Mouse (Mus musculus): ENCODE measurements around the gene Cyp4f39. TPM values are rescaled to one million over a fixed set of nuclear protein-coding genes. Genes with fewer than 3 reads are reported as not detected.

Gene Cyp4f39
- total and polyA plus RNA-seq, 3 experiments: not detected

DNA sequence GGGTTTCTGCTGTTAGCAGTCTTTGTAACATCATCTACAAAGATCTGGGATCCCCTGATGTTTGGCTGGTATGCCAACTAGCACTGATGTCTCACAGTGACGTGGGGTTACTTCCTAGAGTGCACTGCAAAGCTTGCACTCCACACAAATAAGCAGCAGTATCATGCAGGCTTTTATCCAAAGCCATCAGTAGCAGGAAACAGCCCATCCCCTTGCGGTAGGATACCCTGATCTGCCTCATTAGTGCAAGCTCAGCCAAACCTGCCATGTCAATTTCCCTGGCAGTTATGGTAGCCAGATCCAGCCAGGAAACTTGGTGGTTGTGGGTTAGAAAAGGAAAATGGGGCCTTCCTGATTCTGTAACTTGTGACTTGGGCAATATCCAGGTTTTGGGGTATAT lies 26.2 kb downstream of the Cyp4f39 start:
- H3K27me3 ChIP-seq (ENCODE audit: control insufficient read depth in 1 of 2, insufficient read depth in 2 of 2, low read length in 2 of 2): no peaks in the 10 kb centered on the region

DNA sequence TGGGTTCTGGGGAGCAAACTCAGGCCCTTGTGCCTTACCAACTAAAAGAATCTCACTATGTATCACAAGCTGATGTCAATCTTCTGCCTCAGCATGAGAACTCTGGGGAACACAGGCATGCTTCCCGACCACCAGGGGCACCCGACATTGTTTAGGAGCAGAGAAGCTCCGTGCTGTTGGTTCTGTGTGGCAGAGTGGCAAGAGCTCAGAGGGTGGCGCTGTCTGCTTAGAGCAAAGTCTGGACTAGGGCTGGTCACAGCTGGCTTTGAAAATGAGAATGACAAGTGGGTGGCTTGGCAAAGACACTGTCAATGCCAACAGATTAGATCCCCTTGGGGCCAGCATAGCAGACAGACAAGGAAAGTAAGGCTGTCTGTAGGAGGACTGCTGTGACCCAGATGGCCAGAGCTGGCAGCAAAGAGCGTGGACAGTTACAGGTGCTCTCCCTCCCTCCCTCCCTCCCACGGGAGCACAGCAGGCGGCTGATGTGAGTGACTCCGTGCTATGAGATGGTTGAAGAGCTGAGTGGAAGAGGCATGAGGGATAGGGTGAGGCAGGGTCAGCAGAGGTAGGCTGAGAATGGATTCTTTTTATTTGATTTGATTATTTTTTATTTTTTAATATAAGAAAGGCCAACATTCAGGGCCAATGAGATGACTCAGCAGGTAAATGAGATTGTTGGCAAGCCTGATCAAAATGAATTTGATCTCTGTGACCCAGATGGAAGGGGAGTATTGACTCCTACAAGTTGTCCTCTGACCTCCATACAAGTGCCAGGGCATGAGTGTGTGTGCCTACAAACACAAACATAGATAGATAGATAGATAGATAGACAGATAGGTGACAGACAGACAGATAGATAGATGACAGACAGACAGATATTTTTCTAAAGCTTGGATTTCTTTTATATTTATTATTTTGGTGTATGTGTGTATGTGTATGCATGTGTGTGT lies 27.3 kb downstream of the Cyp4f39 start:
- H3K79me2 ChIP-seq (ENCODE audit: control insufficient read depth, insufficient read depth, low read length, poor library complexity): no peaks in the 10 kb centered on the region
- no peaks in the 10 kb centered on the region for H3K36me3 ChIP-seq (ENCODE audit: control insufficient read depth in 1 of 2, insufficient read depth in 2 of 2, low read length in 2 of 2)
- no peaks in the 10 kb centered on the region for H3K9me3 ChIP-seq (replicated peaks; ENCODE audit: insufficient read depth, low read length)
- H3K4me3 ChIP-seq (ENCODE audit: control insufficient read depth in 1 of 2, insufficient read depth in 1 of 2, low read depth in 2 of 2, low read length in 2 of 2): no peak overlapping the region
- no peak overlapping the region for H3K9ac ChIP-seq (ENCODE audit: control insufficient read depth, low read depth, low read length, poor library complexity, severe bottlenecking)
- no peaks in the 10 kb centered on the region for H3K4me1 ChIP-seq (ENCODE audit: control insufficient read depth in 1 of 2, insufficient read depth in 2 of 2, low read length in 2 of 2)
- H3K27ac ChIP-seq (ENCODE audit: control insufficient read depth, low read depth, low read length): no peak overlapping the region
- TF ChIP-seq EP300 (IDR thresholded peaks at IDR 0.05; ENCODE audit: low read depth in 1 of 2, low read length in 2 of 2) (no peak), CTCF (IDR thresholded peaks at IDR 0.05 in 2 of 3, conservative IDR thresholded peaks at IDR 0.05 in 1 of 3; ENCODE audit: control insufficient read depth in 1 of 3, insufficient read depth in 1 of 3, low read depth in 2 of 3, low read length in 3 of 3, poor library complexity in 1 of 3, severe bottlenecking in 1 of 3) (peak in 2 of 3 experiments; percentile 3 to 14; a peak in 1 of 6 replicates), MAFK (IDR thresholded peaks at IDR 0.05; ENCODE audit: borderline replicate concordance, low read depth, low read length) (no peak), CHD1 (IDR thresholded peaks at IDR 0.05; ENCODE audit: low read depth, low read length) (no peak), NELFE (IDR thresholded peaks at IDR 0.05; ENCODE audit: low read depth, low read length) (no peak), NRF1 (IDR thresholded peaks at IDR 0.05; ENCODE audit: insufficient read depth, low read depth, low read length, poor library complexity, severe bottlenecking) (no peak), ETS1 (IDR thresholded peaks at IDR 0.05; ENCODE audit: low read depth, low read length) (no peak), RAD21 (IDR thresholded peaks at IDR 0.05; ENCODE audit: low read depth, low read length) (no peak), CHD2 (IDR thresholded peaks at IDR 0.05; ENCODE audit: low read length) (no peak)
- no peaks in the 10 kb centered on the region for H3K27me3 ChIP-seq (ENCODE audit: control insufficient read depth in 1 of 2, insufficient read depth in 2 of 2, low read length in 2 of 2)
- DNase-seq (ENCODE audit: low read depth, low spot score): no peak

More for the DNA sequence above, 26.2 kb downstream of the Cyp4f39 start:
- no peaks in the 10 kb centered on the region for H3K9me3 ChIP-seq (replicated peaks; ENCODE audit: insufficient read depth, low read length)
- DNase-seq (ENCODE audit: low read depth, low spot score): no peak
- no peaks in the 10 kb centered on the region for H3K79me2 ChIP-seq (ENCODE audit: control insufficient read depth, insufficient read depth, low read length, poor library complexity)
- H3K27ac ChIP-seq (ENCODE audit: control insufficient read depth, low read depth, low read length): no peak overlapping the region
- H3K9ac ChIP-seq (ENCODE audit: control insufficient read depth, low read depth, low read length, poor library complexity, severe bottlenecking): no peak overlapping the region
- H3K4me3 ChIP-seq (ENCODE audit: control insufficient read depth in 1 of 2, insufficient read depth in 1 of 2, low read depth in 2 of 2, low read length in 2 of 2): no peak overlapping the region
- H3K4me1 ChIP-seq (ENCODE audit: control insufficient read depth in 1 of 2, insufficient read depth in 2 of 2, low read length in 2 of 2): no peaks in the 10 kb centered on the region
- no peak for TF ChIP-seq MAFK (IDR thresholded peaks at IDR 0.05; ENCODE audit: borderline replicate concordance, low read depth, low read length)
- no peak for TF ChIP-seq BHLHE40 (IDR thresholded peaks at IDR 0.05; ENCODE audit: borderline replicate concordance, low read depth, low read length)
- TF ChIP-seq RAD21 (IDR thresholded peaks at IDR 0.05; ENCODE audit: low read depth, low read length): no peak
- TF ChIP-seq SIN3A (IDR thresholded peaks at IDR 0.05; ENCODE audit: low read length): no peak
- TF ChIP-seq ZNF384 (IDR thresholded peaks at IDR 0.05; ENCODE audit: low read depth, low read length): no peak
- TF ChIP-seq CTCF (IDR thresholded peaks at IDR 0.05 in 2 of 3, conservative IDR thresholded peaks at IDR 0.05 in 1 of 3; ENCODE audit: control insufficient read depth in 1 of 3, insufficient read depth in 1 of 3, low read depth in 2 of 3, low read length in 3 of 3, poor library complexity in 1 of 3, severe bottlenecking in 1 of 3): no peak
- no peak for TF ChIP-seq ETS1 (IDR thresholded peaks at IDR 0.05; ENCODE audit: low read depth, low read length)
- TF ChIP-seq EP300 (IDR thresholded peaks at IDR 0.05; ENCODE audit: low read depth in 1 of 2, low read length in 2 of 2): no peak
- no peak for TF ChIP-seq GABPA (IDR thresholded peaks at IDR 0.05; ENCODE audit: low read depth, low read length)
- no peak for TF ChIP-seq MXI1 (IDR thresholded peaks at IDR 0.05; ENCODE audit: low read depth, low read length)
- TF ChIP-seq USF1 (IDR thresholded peaks at IDR 0.05; ENCODE audit: low read depth, low read length): no peak
- no peaks in the 10 kb centered on the region for H3K36me3 ChIP-seq (ENCODE audit: control insufficient read depth in 1 of 2, insufficient read depth in 2 of 2, low read length in 2 of 2)

Measured in MEL (cell line).